Mouse (Mus musculus): ENCODE results near the gene Ces2f. TPM values are rescaled to one million over a fixed set of nuclear protein-coding genes. Genes with fewer than 3 reads are reported as not detected.
A peak's percentile ranks its signal among the peaks of the same experiment; 100 is the strongest.
"Not testable (repeated sequence)": the region's sequence is repeated elsewhere in the genome, so short reads cannot be mapped to it uniquely, and the experiment has no call there.

The Ces2f gene
- under 1 TPM in 1 of 2 experiments, not detected in 1; 0.05 TPM for total RNA-seq (2021)
- long read RNA-seq, experiment 1: 0 reads
- long read RNA-seq, experiment 2: 0 reads

DNA sequence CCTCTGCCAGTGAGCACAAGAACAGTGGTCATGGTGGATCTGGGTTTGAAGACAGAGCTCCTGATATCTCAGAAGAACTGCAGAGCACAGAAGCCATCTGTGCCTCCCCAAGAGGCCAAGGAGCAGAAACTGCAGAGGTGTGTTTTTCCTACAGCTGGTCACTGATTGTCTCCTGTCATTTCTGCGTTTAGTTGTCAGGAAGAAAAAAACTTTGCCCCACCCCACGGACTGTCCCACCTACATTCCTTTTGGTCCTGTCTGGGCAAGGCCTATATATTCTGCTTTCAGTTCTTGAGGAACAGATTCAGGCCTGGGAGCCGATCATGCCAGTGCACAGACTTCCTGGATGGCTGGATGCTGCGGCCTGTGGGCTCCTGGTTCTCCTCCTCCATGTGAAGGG, at the start of gene Ces2f:
Ces2f (plus strand) TSS at position 301 of the 400 bp plus-strand sequence.
- DNase-seq (ENCODE audit: low spot score in 2 of 2): no peak

DNA sequence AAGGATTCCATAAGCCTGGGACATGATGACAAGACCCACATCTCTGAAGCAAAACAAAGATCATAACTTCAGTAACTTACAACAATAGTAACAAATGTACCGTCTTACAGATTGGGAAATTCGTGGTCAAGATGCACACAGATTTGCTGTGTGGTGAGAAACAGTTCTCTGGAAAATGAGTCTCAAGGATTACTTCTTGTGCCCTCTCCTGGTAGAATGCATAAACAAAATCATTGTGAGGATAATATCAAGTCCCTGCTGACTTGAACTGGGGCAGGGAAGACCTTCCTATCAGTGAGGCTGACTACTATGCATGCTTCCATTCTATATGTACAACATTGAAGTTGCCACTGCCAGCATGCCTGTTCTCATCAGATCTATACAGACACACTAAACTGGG, 45.4 kb upstream of the Ces2f start:
- DNase-seq (ENCODE audit: low spot score in 2 of 2): no peak

DNA sequence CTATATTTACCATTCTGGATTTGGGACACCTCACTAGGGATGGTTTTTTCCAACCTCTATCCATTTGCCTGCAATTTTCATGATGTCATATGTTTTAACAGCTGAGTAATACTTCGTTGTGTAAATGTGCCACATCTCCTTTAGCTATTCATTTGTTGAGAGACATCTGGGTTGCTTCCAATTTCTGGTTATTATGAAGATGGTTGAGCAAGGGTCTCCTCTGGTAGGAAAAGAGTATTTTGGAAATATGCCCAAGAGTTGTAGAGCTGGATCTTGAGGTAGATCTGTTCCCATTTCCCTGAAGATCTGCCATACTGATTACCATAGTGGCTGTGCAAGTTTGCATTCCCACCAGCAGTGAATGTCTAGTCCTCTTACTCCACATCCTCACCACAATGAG, 40.0 kb upstream of the Ces2f start:
- DNase-seq (ENCODE audit: low spot score in 2 of 2): no peak

DNA sequence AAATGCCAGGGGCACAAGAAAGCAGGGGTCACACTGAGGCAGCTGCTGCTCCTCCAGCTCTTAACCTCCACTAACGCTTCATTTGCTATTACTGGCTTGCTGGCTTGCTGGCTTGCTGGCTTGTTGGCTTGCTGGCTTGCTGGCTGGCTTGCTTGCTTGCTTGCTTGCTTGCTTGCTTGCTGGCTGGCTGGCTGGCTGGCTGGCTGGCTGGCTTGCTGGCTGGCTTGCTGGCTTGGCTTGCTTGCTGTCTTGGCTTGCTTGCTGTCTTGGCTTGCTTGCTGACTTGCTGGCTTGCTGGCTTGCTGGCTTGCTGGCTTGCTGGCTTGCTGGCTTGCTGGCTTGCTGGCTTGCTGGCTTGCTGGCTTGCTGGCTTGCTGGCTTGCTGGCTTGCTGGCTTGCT, 38.1 kb upstream of the Ces2f start:
- DNase-seq (ENCODE audit: low spot score in 2 of 2): peak; percentile 18 to 56

DNA sequence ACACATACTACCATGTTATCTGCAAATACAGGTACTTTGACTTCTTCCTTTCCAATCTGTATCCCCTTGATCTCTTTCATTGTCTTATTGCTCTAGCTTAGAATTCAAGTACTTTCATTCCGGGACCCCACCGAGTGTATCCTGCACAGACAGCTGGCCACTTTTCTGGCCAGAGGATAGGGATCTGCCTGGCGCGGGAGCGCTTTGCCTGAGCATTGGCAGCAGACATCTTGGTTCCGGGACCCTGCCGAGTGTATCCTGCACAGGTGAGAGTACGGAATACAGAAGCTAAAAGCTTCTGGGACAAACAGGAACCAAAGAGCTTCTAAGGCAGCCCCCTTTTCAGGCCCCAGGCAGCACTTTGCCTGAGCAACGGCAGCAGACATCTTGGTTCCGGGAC, 37.5 kb upstream of the Ces2f start:
- not testable (repeated sequence) for DNase-seq (ENCODE audit: low spot score in 2 of 2)

DNA sequence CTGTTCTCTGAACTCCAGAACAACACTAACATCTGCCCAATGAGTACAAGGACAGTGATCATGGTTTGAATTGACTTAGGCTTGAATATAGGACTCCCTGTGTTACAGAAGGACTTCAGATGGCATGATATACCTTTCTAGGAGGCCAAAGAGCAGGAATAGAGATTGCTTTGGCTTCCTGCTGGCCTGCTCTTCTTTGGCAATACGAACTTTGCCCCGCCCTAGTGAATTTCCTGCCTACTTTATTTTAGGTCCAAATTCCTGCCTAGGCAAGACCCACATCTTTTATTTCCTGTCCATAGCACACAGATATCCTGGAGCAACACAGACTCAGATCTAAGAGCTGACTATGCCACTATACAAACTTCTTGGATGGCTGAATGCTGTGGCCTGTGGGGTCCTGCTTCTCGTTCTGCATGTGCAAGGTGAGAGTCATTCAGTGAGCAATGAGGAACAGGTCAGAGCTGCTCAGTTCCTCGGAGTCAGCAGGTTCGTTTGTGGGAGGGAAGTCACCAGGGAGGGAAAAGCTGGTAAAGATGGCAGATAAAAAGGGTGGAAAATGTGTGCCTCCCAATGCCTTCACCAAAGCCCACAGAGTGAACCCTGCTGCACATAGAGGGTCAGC, 21.1 kb upstream of the Ces2f start, which contains the start of gene Ces2e:
Ces2e (plus strand) TSS at position 289 of the 625 bp plus-strand sequence.
- DNase-seq (ENCODE audit: low spot score in 2 of 2): no peak

DNA sequence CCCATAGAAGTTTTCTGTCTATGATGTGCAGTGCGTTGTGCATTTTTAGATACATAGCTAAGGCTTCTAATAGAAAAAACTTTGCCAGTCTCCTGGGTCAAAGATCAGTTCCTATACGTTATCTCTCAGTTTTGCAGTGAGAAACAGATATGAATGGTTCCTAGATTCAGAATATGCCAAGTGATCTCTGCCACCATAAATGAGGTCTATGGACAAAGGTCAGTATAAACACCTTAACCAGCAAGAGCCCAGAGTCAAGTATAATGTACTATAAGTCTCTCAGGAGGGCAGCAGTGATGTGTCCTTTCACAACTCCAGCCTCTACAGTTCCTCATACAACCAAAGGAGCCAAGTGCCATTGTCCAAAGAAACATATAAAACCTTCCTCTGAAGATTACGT, 19.9 kb upstream of the Ces2f start:
- DNase-seq (ENCODE audit: low spot score in 2 of 2): no peak

DNA sequence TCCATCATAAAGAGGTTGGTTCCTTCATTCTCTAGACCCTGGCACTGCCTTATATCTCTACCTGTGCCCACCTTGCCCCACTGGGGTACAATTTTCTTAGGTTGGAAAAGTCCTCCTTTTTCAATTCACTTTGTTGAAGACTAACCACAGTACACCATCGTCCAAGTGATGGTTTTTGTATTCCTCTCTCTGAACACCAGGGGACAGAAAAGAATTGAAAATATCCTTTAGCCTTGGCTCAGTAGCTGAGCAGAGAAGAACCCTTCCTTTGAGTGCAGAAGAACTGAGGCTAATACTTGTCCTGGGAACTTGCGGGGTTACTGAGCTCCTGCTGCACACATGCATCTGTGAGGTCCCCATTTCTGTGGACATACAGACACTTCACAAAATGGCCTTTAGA, 2.5 kb upstream of the Ces2f start:
- DNase-seq (ENCODE audit: low spot score in 2 of 2): no peak

DNA sequence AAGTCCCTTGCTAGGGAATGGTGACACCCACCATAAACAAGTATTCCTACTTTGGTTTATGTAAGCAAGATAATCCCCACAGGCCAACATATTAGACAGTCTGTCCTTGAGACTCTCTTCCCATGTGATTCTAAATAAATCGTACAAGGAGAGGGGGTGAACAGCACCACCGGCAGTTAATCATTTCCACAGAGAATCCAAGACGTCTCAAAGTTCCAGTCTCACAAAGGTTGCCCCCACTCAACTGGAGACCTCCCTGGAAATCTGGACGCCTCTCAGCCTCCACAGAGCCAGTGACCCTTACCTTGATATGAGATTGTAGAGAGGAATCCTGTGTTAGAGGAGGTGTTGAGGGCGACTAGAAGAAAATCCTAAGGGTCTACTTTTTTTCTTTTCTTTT, 1.9 kb downstream of the Ces2f start:
- no peak for DNase-seq (ENCODE audit: low spot score in 2 of 2)

DNA sequence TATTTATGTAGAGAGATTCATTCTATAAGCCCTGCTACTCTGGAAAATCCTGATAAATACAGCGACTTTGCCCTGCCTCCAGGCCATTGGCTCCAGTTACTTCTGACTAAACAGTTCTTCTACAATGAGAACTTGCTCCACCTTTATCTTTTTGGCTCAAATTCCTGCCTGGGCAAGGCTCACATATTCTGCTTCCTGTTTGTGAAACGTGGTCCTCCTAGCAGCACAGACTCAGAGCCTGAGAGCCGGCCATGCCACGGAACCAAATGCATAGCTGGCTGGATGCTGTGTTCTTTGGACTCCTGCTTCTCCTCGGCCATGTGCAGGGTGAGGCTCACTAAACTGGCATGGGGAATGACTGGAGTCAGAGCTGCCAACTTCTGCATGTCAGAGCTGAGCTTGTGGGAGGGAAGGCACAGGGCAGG, 14.4 kb downstream of the Ces2f start, which contains the start of gene Ces2g:
Ces2g (plus strand) TSS at position 182 of the 425 bp plus-strand sequence.
- DNase-seq (ENCODE audit: low spot score in 2 of 2): no peak

DNA sequence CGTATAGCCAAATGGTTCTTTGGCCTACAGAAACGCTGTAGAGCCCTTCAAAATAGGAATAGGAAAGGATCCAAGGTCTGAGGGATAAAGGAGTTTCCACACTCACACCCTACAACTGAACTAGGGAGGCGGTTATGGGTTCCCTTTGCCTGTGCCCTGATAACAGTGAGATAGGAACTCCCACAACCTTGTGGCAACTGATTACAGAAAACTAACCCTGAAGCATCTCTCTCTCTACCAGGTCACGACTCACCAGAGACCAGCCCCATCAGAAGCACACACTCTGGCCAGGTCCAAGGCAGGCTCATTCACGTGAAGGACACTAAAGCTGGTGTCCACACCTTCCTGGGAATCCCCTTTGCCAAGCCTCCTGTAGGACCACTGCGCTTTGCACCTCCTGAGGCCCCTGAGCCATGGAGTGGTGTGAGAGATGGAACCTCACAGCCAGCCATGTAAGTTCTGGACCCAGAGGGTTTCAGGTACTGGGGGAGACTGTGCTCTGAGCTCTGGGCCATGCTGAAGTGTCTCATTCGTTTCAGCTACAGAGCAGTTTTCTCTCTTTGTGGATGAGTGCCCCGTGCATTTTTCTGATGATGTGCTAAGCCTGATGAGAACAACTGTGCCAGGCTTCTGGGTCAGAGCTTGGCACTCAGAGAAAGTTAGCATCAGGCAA, 15.2 kb downstream of the Ces2f start:
- DNase-seq (ENCODE audit: low spot score in 2 of 2): no peak

DNA sequence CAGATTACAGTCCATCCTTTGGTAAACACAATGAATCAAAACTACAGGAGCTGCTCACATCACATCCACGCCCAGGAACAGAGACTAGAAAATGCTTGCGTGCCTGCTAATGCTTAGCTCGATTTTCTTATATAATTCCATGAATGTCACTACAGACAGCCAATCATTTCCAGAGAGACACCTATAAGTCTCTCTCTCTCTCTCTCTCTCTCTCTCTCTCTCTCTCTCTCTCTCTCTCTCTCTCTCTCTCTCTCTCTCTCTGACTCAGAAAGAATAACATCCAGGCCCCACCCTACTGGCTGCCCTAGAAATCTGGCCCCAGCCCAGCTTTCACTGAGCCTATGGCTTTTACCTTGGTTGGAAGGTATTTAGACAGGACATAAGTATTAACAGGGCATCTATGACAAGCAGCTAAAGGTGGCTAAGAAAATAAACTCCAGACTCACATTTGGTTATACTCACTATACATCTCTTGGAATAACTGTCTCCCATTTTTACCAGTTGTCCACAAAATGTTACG, 16.3 kb downstream of the Ces2f start:
- no peak for DNase-seq (ENCODE audit: low spot score in 2 of 2)

DNA sequence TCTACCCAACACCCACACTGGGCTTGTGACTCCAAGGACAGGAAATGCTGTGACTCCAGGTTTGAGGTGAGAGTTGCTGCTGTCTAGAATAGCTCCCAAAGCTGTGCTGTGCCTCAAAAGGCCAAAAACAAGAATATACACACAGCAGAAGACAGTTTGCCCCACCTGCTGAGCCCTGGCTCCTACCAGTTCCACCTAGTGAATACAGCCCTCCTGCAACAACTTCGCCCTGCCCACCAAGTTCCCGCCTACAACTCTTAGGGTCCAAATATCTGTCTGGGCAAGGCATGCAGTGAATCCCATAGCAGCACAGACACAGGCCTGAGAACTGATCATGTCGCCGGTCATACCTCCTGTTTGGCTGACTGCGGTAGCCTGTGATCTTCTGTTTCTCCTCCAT, 37.0 kb downstream of the Ces2f start:
- no peak for DNase-seq (ENCODE audit: low spot score in 2 of 2)

DNA sequence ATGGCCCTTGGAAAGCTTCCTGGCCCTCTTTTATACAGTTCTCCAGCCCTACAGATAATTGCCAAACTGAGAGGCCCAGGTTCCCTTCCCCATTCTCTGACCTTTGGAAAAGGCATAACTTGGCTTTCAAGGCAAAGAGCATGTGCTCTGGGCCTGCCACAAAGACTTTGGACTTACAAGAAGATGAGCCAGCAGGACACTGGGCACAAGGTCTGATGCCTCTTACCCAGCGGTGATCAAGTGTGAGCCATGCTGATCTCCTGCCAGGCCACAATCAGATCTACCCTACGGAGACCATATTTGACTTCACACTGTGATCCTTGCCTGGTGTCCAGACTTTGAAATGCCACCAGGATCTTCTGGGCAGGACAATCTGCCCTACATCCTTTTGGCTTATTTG, 37.8 kb downstream of the Ces2f start:
- DNase-seq (ENCODE audit: low spot score in 2 of 2): no peak

DNA sequence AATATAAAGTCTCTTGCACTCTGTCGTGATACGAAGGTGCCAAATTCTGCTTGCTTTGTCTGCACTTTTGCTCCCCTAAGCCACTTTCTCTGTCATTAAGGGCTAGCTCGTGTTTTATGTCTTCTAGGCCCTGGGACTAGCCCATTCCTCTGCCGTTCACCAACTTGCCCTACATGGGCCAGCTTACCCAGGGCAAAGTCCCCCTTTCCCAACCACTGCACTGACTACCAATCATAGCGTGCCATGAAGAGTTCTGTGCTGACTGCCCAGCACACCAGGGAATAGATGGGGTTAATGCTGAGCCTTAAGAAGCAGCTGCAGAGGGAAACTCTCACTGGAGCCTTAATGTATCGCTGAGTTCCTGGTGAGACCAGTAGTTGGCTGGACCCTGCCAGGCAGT, 51.0 kb downstream of the Ces2f start:
- no peak for DNase-seq (ENCODE audit: low spot score in 2 of 2)

DNA sequence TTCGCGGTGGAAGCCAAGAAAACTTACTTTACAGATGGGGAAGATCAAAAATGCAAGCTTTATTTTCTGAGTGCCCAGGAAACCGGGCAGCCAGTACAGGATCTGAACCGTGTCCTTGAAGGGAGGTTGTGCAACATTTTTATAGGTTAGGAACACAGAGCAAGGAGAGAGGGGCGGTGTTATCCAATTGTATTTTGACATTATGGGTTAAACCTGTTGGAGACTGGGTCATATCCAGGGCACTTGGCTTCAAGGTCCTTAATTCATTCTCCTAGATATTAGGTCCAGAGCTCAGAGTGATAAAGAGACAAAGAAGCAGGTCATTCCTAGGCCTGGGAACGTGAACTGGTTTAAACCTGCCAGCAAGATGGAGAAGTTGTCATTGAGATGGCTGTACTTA, 52.0 kb downstream of the Ces2f start:
- no peak for DNase-seq (ENCODE audit: low spot score in 2 of 2)

DNA sequence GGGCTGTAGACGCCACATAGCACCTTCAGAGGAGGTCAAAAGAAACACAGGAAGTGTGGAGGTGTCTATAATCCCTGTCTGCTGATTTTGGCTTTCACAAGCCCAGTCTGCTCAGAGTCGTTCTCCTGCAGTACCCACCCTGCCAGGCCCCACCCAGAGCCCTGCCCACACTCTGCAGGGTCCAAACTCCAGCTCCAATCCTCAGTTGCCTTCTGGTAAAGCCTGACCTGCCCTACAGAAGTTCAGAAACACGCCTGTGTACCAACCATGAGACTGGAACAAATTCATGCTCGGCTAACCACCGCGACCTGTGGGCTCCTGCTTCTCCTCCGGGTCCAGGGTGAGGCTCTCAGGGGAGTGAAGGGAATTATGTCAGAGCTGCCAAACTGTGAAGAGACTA, 53.4 kb downstream of the Ces2f start, which contains the start of gene Ces2h:
Ces2h (plus strand) TSS at position 268 of the 400 bp plus-strand sequence.
- DNase-seq (ENCODE audit: low spot score in 2 of 2): no peak

Other genes with a start within 250 kb of the Ces2f start
- not detected for gene Ces2a, start 213.4 kb upstream of the Ces2f start, total RNA-seq (2021)
- under 1 TPM; 0.10 to 0.18 TPM for gene Ces2b, start 115.8 kb upstream of the Ces2f start, total RNA-seq (2021)
- under 1 TPM; 0.13 to 0.17 TPM for gene Ces2c, start 100.3 kb upstream of the Ces2f start, total RNA-seq (2021)
- under 1 TPM in 1 of 2 experiments, not detected in 1; 0.18 TPM for gene Ces2e, start 21.1 kb upstream of the Ces2f start, total RNA-seq (2021)
- gene Ces2g, start 14.4 kb downstream of the Ces2f start, total RNA-seq (2021): 1 to 10 TPM; 1.0 to 1.1 TPM
- gene Ces2h, start 53.5 kb downstream of the Ces2f start, total RNA-seq (2021): not detected
- 1 to 10 TPM in 1 of 2 experiments, not detected in 1; 1.5 TPM for gene Ces3a, start 101.2 kb downstream of the Ces2f start, total RNA-seq (2021)
- gene Ces3b, start 136.4 kb downstream of the Ces2f start, total RNA-seq (2021): not detected
- gene Ces4a, start 184.4 kb downstream of the Ces2f start, total RNA-seq (2021): not detected
- gene Cbfb, start 223.3 kb downstream of the Ces2f start, total RNA-seq (2021): 10 to 100 TPM; 48.5 to 55.6 TPM